Mouse (Mus musculus): ENCODE data around the gene Rab44. TPM values are rescaled to one million over a fixed set of nuclear protein-coding genes. Genes with fewer than 3 reads are reported as not detected.

Rab44 gene
- polyA plus RNA-seq, 1 experiment from 2014 or later, result 0.08 TPM

GRCm38 (mm10) chr17:29176391-29177267, 62.7 kb downstream of the Rab44 start:
- Histone ChIP-seq H3K9me3 (replicated peaks; ENCODE audit: control insufficient read depth, low read length, poor library complexity, severe bottlenecking) (no peaks in the 10 kb centered on the region), H3K36me3 (ENCODE audit: control insufficient read depth, insufficient read depth, low read length) (no peaks in the 10 kb centered on the region), H3K4me1 (ENCODE audit: control insufficient read depth, insufficient read depth, low read length) (peaks cover 17% of the 10 kb centered on the region), H3K27me3 (ENCODE audit: control insufficient read depth, insufficient read depth, low read depth, low read length) (no peaks in the 10 kb centered on the region), H3K9ac (ENCODE audit: low read depth, low read length) (no peak overlapping the region; the same call in 1 of the 2 replicates), H3K27ac (ENCODE audit: low read length) (peak overlapping the region; percentile 65), H3K4me3 (ENCODE audit: low read depth, low read length) (no peak overlapping the region), H3K4me2 (ENCODE audit: low read length) (peak overlapping the region; percentile 26)
- WGBS, result 13% methylated on average over 9 of the region's 9 CpGs
- ATAC-seq, result peak; percentile 88

GRCm38 (mm10) chr17:29178503-29179059, 64.6 kb downstream of the Rab44 start:
- H3K4me2 ChIP-seq (ENCODE audit: low read length), result no peak overlapping the region
- no peaks in the 10 kb centered on the region for H3K9me3 ChIP-seq (replicated peaks; ENCODE audit: control insufficient read depth, low read length, poor library complexity, severe bottlenecking)
- no peaks in the 10 kb centered on the region for H3K27me3 ChIP-seq (ENCODE audit: control insufficient read depth, insufficient read depth, low read depth, low read length)
- no peaks in the 10 kb centered on the region for H3K36me3 ChIP-seq (ENCODE audit: control insufficient read depth, insufficient read depth, low read length)
- no peak overlapping the region for H3K9ac ChIP-seq (ENCODE audit: low read depth, low read length)
- no peak overlapping the region for H3K4me3 ChIP-seq (ENCODE audit: low read depth, low read length)
- no peak for ATAC-seq
- peaks cover 17% of the 10 kb centered on the region for H3K4me1 ChIP-seq (ENCODE audit: control insufficient read depth, insufficient read depth, low read length)
- no peak overlapping the region for H3K27ac ChIP-seq (ENCODE audit: low read length)
- 59% methylated on average over 9 of the region's 9 CpGs for WGBS

GRCm38 (mm10) chr17:29179917-29180316, 66.0 kb downstream of the Rab44 start:
- no peak overlapping the region for H3K27ac ChIP-seq (ENCODE audit: low read length)
- 84% methylated on average over 6 of the region's 6 CpGs for WGBS
- no peaks in the 10 kb centered on the region for H3K36me3 ChIP-seq (ENCODE audit: control insufficient read depth, insufficient read depth, low read length)
- ATAC-seq, result no peak
- H3K4me3 ChIP-seq (ENCODE audit: low read depth, low read length), result no peak overlapping the region
- H3K9me3 ChIP-seq (replicated peaks; ENCODE audit: control insufficient read depth, low read length, poor library complexity, severe bottlenecking), result no peaks in the 10 kb centered on the region
- H3K4me1 ChIP-seq (ENCODE audit: control insufficient read depth, insufficient read depth, low read length), result peaks cover 17% of the 10 kb centered on the region
- no peak overlapping the region for H3K4me2 ChIP-seq (ENCODE audit: low read length)
- H3K27me3 ChIP-seq (ENCODE audit: control insufficient read depth, insufficient read depth, low read depth, low read length), result no peaks in the 10 kb centered on the region
- H3K9ac ChIP-seq (ENCODE audit: low read depth, low read length), result no peak overlapping the region

GRCm38 (mm10) chr17:29180406-29181127, 66.6 kb downstream of the Rab44 start:
- no peak overlapping the region for H3K4me2 ChIP-seq (ENCODE audit: low read length)
- H3K4me1 ChIP-seq (ENCODE audit: control insufficient read depth, insufficient read depth, low read length), result peaks cover 16% of the 10 kb centered on the region
- H3K27ac ChIP-seq (ENCODE audit: low read length), result no peak overlapping the region
- no peak for ATAC-seq
- no peaks in the 10 kb centered on the region for H3K36me3 ChIP-seq (ENCODE audit: control insufficient read depth, insufficient read depth, low read length)
- H3K4me3 ChIP-seq (ENCODE audit: low read depth, low read length), result no peak overlapping the region
- no peaks in the 10 kb centered on the region for H3K9me3 ChIP-seq (replicated peaks; ENCODE audit: control insufficient read depth, low read length, poor library complexity, severe bottlenecking)
- no peaks in the 10 kb centered on the region for H3K27me3 ChIP-seq (ENCODE audit: control insufficient read depth, insufficient read depth, low read depth, low read length)
- 84% methylated on average over 4 of the region's 4 CpGs for WGBS
- no peak overlapping the region for H3K9ac ChIP-seq (ENCODE audit: low read depth, low read length)

GRCm38 (mm10) chr17:29181751-29182150, 67.8 kb downstream of the Rab44 start:
- Histone ChIP-seq H3K4me1 (ENCODE audit: control insufficient read depth, insufficient read depth, low read length) (peaks cover 6% of the 10 kb centered on the region), H3K4me2 (ENCODE audit: low read length) (no peak overlapping the region), H3K36me3 (ENCODE audit: control insufficient read depth, insufficient read depth, low read length) (no peaks in the 10 kb centered on the region), H3K9me3 (replicated peaks; ENCODE audit: control insufficient read depth, low read length, poor library complexity, severe bottlenecking) (no peaks in the 10 kb centered on the region), H3K27ac (ENCODE audit: low read length) (no peak overlapping the region), H3K9ac (ENCODE audit: low read depth, low read length) (0 out of 2 replicates have a peak overlapping the region, but pooled peaks have one; percentile 30), H3K27me3 (ENCODE audit: control insufficient read depth, insufficient read depth, low read depth, low read length) (no peaks in the 10 kb centered on the region), H3K4me3 (ENCODE audit: low read depth, low read length) (no peak overlapping the region)
- 92% methylated on average over 5 of the region's 5 CpGs for WGBS
- ATAC-seq, result no peak

- no peak overlapping the region for H3K27ac ChIP-seq (ENCODE audit: low read length)
- H3K36me3 ChIP-seq (ENCODE audit: control insufficient read depth, insufficient read depth, low read length), result no peaks in the 10 kb centered on the region
- H3K4me3 ChIP-seq (ENCODE audit: low read depth, low read length), result no peak overlapping the region
- WGBS, result 56% methylated on average over 11 of the region's 11 CpGs
- no peak for ATAC-seq
- no peak overlapping the region for H3K9ac ChIP-seq (ENCODE audit: low read depth, low read length)
- H3K4me2 ChIP-seq (ENCODE audit: low read length), result no peak overlapping the region
- H3K4me1 ChIP-seq (ENCODE audit: control insufficient read depth, insufficient read depth, low read length), result peaks cover 6% of the 10 kb centered on the region
- no peaks in the 10 kb centered on the region for H3K9me3 ChIP-seq (replicated peaks; ENCODE audit: control insufficient read depth, low read length, poor library complexity, severe bottlenecking)
- no peaks in the 10 kb centered on the region for H3K27me3 ChIP-seq (ENCODE audit: control insufficient read depth, insufficient read depth, low read depth, low read length)
Measured at GRCm38 (mm10) chr17:29183162-29183561, 69.2 kb downstream of the Rab44 start.

- Histone ChIP-seq H3K27me3 (ENCODE audit: control insufficient read depth, insufficient read depth, low read depth, low read length) (no peaks in the 10 kb centered on the region), H3K9me3 (replicated peaks; ENCODE audit: control insufficient read depth, low read length, poor library complexity, severe bottlenecking) (no peaks in the 10 kb centered on the region), H3K27ac (ENCODE audit: low read length) (no peak overlapping the region), H3K4me1 (ENCODE audit: control insufficient read depth, insufficient read depth, low read length) (peaks cover 10% of the 10 kb centered on the region), H3K4me3 (ENCODE audit: low read depth, low read length) (no peak overlapping the region), H3K9ac (ENCODE audit: low read depth, low read length) (no peak overlapping the region), H3K36me3 (ENCODE audit: control insufficient read depth, insufficient read depth, low read length) (no peaks in the 10 kb centered on the region), H3K4me2 (ENCODE audit: low read length) (no peak overlapping the region)
- WGBS, result 35% methylated on average over 7 of the region's 7 CpGs
- no peak for ATAC-seq
Measured at GRCm38 (mm10) chr17:29185376-29186046, 71.6 kb downstream of the Rab44 start.

GRCm38 (mm10) chr17:29186989-29187859, 73.3 kb downstream of the Rab44 start:
- no peak overlapping the region for H3K4me3 ChIP-seq (ENCODE audit: low read depth, low read length)
- H3K9me3 ChIP-seq (replicated peaks; ENCODE audit: control insufficient read depth, low read length, poor library complexity, severe bottlenecking), result no peaks in the 10 kb centered on the region
- no peak overlapping the region for H3K4me2 ChIP-seq (ENCODE audit: low read length)
- H3K27ac ChIP-seq (ENCODE audit: low read length), result 0 out of 2 replicates have a peak overlapping the region, but pooled peaks have one; percentile 6
- H3K4me1 ChIP-seq (ENCODE audit: control insufficient read depth, insufficient read depth, low read length), result peaks cover 10% of the 10 kb centered on the region
- H3K36me3 ChIP-seq (ENCODE audit: control insufficient read depth, insufficient read depth, low read length), result no peaks in the 10 kb centered on the region
- WGBS, result 11% methylated on average over 10 of the region's 10 CpGs
- no peak overlapping the region for H3K9ac ChIP-seq (ENCODE audit: low read depth, low read length)
- no peak; the same call in 1 of the 2 replicates for ATAC-seq
- no peaks in the 10 kb centered on the region for H3K27me3 ChIP-seq (ENCODE audit: control insufficient read depth, insufficient read depth, low read depth, low read length)

Measured in midbrain, embryonic 16.5 days (tissue).